Mouse (Mus musculus): ENCODE results near the gene Pdzrn4.

GRCm38 (mm10) chr15:92482198-92482597 is 85.5 kb downstream of the Pdzrn4 start:
- TF ChIP-seq CTCF (IDR thresholded peaks at IDR 0.05; ENCODE audit: low read depth, low read length) (no peak), POLR2A (IDR thresholded peaks at IDR 0.05; ENCODE audit: extremely low read depth, insufficient read depth, low read length) (no peak)

Measured in liver, adult 2 months (tissue).